Mouse (Mus musculus): ENCODE measurements around the gene Uggt2. TPM values are rescaled to one million over a fixed set of nuclear protein-coding genes. Genes with fewer than 3 reads are reported as not detected.
A peak's percentile ranks its signal among the peaks of the same experiment; 100 is the strongest.

The Uggt2 gene
- polyA plus RNA-seq, 1 experiment, result 0.57 TPM

GRCm38 (mm10) chr14:119012607-119013431 is 86.4 kb downstream of the Uggt2 start:
- no peak for TF ChIP-seq POLR2A (IDR thresholded peaks at IDR 0.05; ENCODE audit: low read depth, low read length)
- no peak for TF ChIP-seq CTCF (IDR thresholded peaks at IDR 0.05; ENCODE audit: extremely low read depth, insufficient read depth, insufficient read length, insufficient replicate concordance)
- H3K4me1 ChIP-seq (ENCODE audit: control insufficient read depth, insufficient read depth, insufficient read length), result peaks cover 2% of the 10 kb centered on the region; the same call in 1 of the 2 replicates
- no peak overlapping the region; the same call in 1 of the 2 replicates for H3K4me3 ChIP-seq (ENCODE audit: extremely low read depth, insufficient read depth, insufficient read length)
- 76% methylated on average over 23 of the region's 23 CpGs for WGBS
- no peaks in the 10 kb centered on the region for H3K27me3 ChIP-seq (ENCODE audit: control insufficient read depth, insufficient read depth, low read length)
- no peak overlapping the region for H3K27ac ChIP-seq (ENCODE audit: insufficient read depth, low read length)
- H3K36me3 ChIP-seq (ENCODE audit: control insufficient read depth, insufficient read depth, low read length), result no peaks in the 10 kb centered on the region
- DNase-seq (ENCODE audit: low read depth in 1 of 2, low spot score in 2 of 2), result peak in 1 of 2 experiments; percentile 19

DNA sequence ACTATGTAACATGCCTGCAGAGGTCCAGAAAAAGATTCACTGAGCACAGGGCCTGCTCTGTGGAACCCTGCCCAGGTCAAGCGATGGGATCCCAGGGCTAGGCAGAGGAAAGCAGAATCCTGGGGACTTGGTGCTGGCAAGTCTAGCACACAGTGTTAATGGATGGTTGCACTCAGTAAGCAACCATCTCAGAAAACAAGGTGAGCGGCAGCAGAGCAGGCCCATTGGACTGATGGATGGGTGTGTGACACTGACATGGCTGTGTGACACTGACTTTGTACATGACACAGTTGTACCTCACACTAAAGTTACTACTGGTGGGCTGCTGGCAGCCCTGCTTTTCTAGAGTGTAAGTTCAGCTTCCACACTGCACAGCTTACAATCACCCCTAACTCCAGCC is 89.7 kb downstream of the Uggt2 start:
- no peak overlapping the region for H3K27ac ChIP-seq (ENCODE audit: insufficient read depth, low read length)
- 96% methylated on average over 2 of the region's 2 CpGs for WGBS
- TF ChIP-seq POLR2A (IDR thresholded peaks at IDR 0.05; ENCODE audit: low read depth, low read length), result no peak
- no peak for TF ChIP-seq CTCF (IDR thresholded peaks at IDR 0.05; ENCODE audit: extremely low read depth, insufficient read depth, insufficient read length, insufficient replicate concordance)
- H3K36me3 ChIP-seq (ENCODE audit: control insufficient read depth, insufficient read depth, low read length), result no peaks in the 10 kb centered on the region
- H3K27me3 ChIP-seq (ENCODE audit: control insufficient read depth, insufficient read depth, low read length), result no peaks in the 10 kb centered on the region
- H3K4me1 ChIP-seq (ENCODE audit: control insufficient read depth, insufficient read depth, insufficient read length), result peaks cover 2% of the 10 kb centered on the region; the same call in 1 of the 2 replicates
- DNase-seq (ENCODE audit: low read depth in 1 of 2, low spot score in 2 of 2), result no peak
- no peak overlapping the region for H3K4me3 ChIP-seq (ENCODE audit: extremely low read depth, insufficient read depth, insufficient read length)

GRCm38 (mm10) chr14:119008031-119008590 is 91.1 kb downstream of the Uggt2 start:
- WGBS, result 47% methylated on average over 7 of the region's 7 CpGs
- no peak overlapping the region; the same call in 1 of the 2 replicates for H3K27ac ChIP-seq (ENCODE audit: insufficient read depth, low read length)
- peaks cover 2% of the 10 kb centered on the region; the same call in 1 of the 2 replicates for H3K4me1 ChIP-seq (ENCODE audit: control insufficient read depth, insufficient read depth, insufficient read length)
- no peak for DNase-seq (ENCODE audit: low read depth in 1 of 2, low spot score in 2 of 2)
- H3K4me3 ChIP-seq (ENCODE audit: extremely low read depth, insufficient read depth, insufficient read length), result no peak overlapping the region; the same call in 1 of the 2 replicates
- TF ChIP-seq POLR2A (IDR thresholded peaks at IDR 0.05; ENCODE audit: low read depth, low read length), result no peak
- TF ChIP-seq CTCF (IDR thresholded peaks at IDR 0.05; ENCODE audit: extremely low read depth, insufficient read depth, insufficient read length, insufficient replicate concordance), result no peak
- no peaks in the 10 kb centered on the region for H3K27me3 ChIP-seq (ENCODE audit: control insufficient read depth, insufficient read depth, low read length)
- no peaks in the 10 kb centered on the region for H3K36me3 ChIP-seq (ENCODE audit: control insufficient read depth, insufficient read depth, low read length)

GRCm38 (mm10) chr14:119007103-119007951 is 91.9 kb downstream of the Uggt2 start:
- WGBS, result under 1% methylated on average over 13 of the region's 13 CpGs
- TF ChIP-seq CTCF (IDR thresholded peaks at IDR 0.05; ENCODE audit: extremely low read depth, insufficient read depth, insufficient read length, insufficient replicate concordance), result no peak
- peak; percentile 36 for TF ChIP-seq POLR2A (IDR thresholded peaks at IDR 0.05; ENCODE audit: low read depth, low read length)
- DNase-seq (ENCODE audit: low read depth in 1 of 2, low spot score in 2 of 2), result peak; percentile 98 to 100
- H3K4me3 ChIP-seq (ENCODE audit: extremely low read depth, insufficient read depth, insufficient read length), result peak overlapping the region; percentile 55
- peaks cover 2% of the 10 kb centered on the region; the same call in 1 of the 2 replicates for H3K4me1 ChIP-seq (ENCODE audit: control insufficient read depth, insufficient read depth, insufficient read length)
- H3K36me3 ChIP-seq (ENCODE audit: control insufficient read depth, insufficient read depth, low read length), result no peaks in the 10 kb centered on the region
- H3K27me3 ChIP-seq (ENCODE audit: control insufficient read depth, insufficient read depth, low read length), result no peaks in the 10 kb centered on the region
- peak overlapping the region; percentile 35; the same call in 1 of the 2 replicates for H3K27ac ChIP-seq (ENCODE audit: insufficient read depth, low read length)

GRCm38 (mm10) chr14:119006441-119007102 is 92.7 kb downstream of the Uggt2 start:
- WGBS, result 1% methylated on average over 49 of the region's 49 CpGs
- no peak for DNase-seq (ENCODE audit: low read depth in 1 of 2, low spot score in 2 of 2)
- peak overlapping the region; percentile 55 for H3K4me3 ChIP-seq (ENCODE audit: extremely low read depth, insufficient read depth, insufficient read length)
- TF ChIP-seq CTCF (IDR thresholded peaks at IDR 0.05; ENCODE audit: extremely low read depth, insufficient read depth, insufficient read length, insufficient replicate concordance), result no peak
- TF ChIP-seq POLR2A (IDR thresholded peaks at IDR 0.05; ENCODE audit: low read depth, low read length), result no peak
- no peaks in the 10 kb centered on the region for H3K36me3 ChIP-seq (ENCODE audit: control insufficient read depth, insufficient read depth, low read length)
- H3K4me1 ChIP-seq (ENCODE audit: control insufficient read depth, insufficient read depth, insufficient read length), result peaks cover 2% of the 10 kb centered on the region; the same call in 1 of the 2 replicates
- H3K27me3 ChIP-seq (ENCODE audit: control insufficient read depth, insufficient read depth, low read length), result no peaks in the 10 kb centered on the region
- no peak overlapping the region for H3K27ac ChIP-seq (ENCODE audit: insufficient read depth, low read length)

GRCm38 (mm10) chr14:119005834-119006233 is 93.4 kb downstream of the Uggt2 start:
- H3K4me1 ChIP-seq (ENCODE audit: control insufficient read depth, insufficient read depth, insufficient read length), result peaks cover 2% of the 10 kb centered on the region; the same call in 1 of the 2 replicates
- no peaks in the 10 kb centered on the region for H3K36me3 ChIP-seq (ENCODE audit: control insufficient read depth, insufficient read depth, low read length)
- H3K27me3 ChIP-seq (ENCODE audit: control insufficient read depth, insufficient read depth, low read length), result no peaks in the 10 kb centered on the region
- 23% methylated on average over 5 of the region's 5 CpGs for WGBS
- no peak overlapping the region; the same call in 1 of the 2 replicates for H3K4me3 ChIP-seq (ENCODE audit: extremely low read depth, insufficient read depth, insufficient read length)
- no peak for TF ChIP-seq CTCF (IDR thresholded peaks at IDR 0.05; ENCODE audit: extremely low read depth, insufficient read depth, insufficient read length, insufficient replicate concordance)
- DNase-seq (ENCODE audit: low read depth in 1 of 2, low spot score in 2 of 2), result no peak
- H3K27ac ChIP-seq (ENCODE audit: insufficient read depth, low read length), result no peak overlapping the region
